Mouse (Mus musculus) stomach, postnatal 0 days (tissue): ENCODE measurements around the gene Cklf.

Experiments
- CTCF ChIP-seq: IDR thresholded peaks from 2 replicates; pipeline ENCODE4 v1.5.1; 2016; ENCODE audit warnings: antibody characterized with exemption, low read depth, mild to moderate bottlenecking, moderate library complexity
- EP300 ChIP-seq: optimal IDR thresholded peaks from 2 replicates; pipeline ENCODE3; 2016; ENCODE audit warnings: antibody characterized with exemption

GRCm38 (mm10) chr8:104268368-104268767, 17.7 kb downstream of the Cklf start:
- no peak for TF ChIP-seq CTCF
- no peak for TF ChIP-seq EP300
